Mouse (Mus musculus): ENCODE data around the gene Lgals1.

The Lgals1 gene

GRCm38 (mm10) chr15:78908982-78909381, 17.5 kb upstream of the Lgals1 start:
- DNase-seq (ENCODE audit: extremely low spot score): no peak

GRCm38 (mm10) chr15:78912040-78912439, 14.5 kb upstream of the Lgals1 start:
- no peak for DNase-seq (ENCODE audit: extremely low spot score)

DNA sequence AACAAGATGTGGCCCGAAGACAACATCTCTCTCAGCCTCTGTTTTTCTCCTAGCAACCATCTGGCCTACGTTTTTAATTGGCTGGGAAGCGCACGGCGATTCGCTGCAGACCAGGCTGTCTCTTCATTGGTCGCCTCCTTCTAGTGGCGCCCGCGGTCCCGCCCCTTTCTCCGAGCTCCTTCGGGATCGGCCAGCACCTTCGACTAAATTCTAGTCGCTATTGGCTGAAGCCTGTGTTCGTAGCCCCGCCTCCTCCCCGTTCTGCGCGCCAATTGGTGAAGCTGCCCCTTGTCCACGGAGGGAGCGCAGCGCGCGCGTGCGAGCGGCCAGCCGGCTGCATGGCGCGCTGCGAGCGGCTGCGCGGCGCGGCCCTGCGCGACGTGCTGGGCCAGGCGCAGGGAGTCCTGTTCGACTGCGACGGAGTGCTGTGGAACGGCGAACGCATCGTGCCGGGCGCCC, 12.9 kb upstream of the Lgals1 start, which contains the start of gene Pdxp:
TSS of gene Pdxp (plus strand) at position 288 of the 459 bp plus-strand sequence.
- peak; percentile 97 for DNase-seq (ENCODE audit: extremely low spot score)

GRCm38 (mm10) chr15:78914091-78914822, 12.3 kb upstream of the Lgals1 start:
- peak; percentile 51 for DNase-seq (ENCODE audit: extremely low spot score)

DNA sequence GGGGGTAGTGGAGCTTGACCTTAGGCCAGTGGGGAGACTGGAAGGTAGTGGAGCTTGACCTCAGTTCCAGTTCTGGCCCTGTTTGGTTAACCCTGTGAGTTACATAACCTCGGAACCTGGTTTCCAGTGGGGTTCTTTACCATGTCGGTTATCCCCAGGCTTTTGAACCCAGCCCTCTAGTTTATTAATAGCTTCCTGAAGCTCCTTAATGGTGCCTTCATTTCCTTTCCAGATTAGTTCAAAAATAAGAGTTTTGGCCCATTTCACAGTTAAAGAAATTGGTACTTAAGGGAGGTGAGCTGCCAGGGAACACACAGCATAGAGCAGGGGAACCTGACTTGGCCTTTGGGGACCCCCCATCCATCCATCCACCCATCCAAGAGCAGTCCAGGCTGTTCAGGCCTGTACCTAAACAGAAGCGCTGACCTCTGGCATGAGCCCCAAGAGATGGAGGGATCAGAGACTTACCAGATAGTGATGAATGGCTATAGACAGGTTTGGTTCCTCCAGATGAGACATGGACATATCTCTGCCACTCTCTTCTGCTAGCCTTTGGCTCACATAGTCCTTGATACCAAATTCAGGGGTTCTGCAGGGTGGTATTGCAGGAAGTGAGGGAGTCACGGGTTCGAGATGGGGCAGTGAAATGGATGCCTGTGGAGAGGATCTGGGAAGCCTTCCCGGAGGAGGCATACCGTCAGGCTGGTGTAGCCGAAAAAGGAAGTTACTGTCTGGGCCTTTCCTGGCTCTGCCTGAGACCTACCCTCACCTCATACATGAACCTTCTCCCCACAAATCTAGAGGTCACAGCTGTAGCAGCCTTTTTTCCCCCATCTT, 11.5 kb upstream of the Lgals1 start:
- DNase-seq (ENCODE audit: extremely low spot score): no peak

DNA sequence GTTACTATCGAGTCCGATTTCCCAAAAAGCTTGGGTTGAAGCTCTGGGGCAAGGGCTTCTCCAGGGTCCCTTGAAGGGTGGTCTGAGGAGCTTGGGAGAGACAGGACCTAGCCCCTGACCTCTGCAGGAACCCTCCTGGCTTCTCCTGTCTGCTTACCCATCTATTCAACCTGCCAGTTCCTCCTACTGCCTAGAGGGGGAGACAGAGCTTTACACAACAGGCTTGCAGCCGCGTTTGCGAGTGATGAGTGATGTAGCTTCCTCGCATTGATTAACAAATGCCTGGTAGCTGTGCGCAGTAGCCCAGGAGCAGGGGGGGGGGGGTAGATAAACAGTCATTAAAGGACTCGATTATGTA, 10.9 kb upstream of the Lgals1 start:
- peak; percentile 70 for DNase-seq (ENCODE audit: extremely low spot score)

DNA sequence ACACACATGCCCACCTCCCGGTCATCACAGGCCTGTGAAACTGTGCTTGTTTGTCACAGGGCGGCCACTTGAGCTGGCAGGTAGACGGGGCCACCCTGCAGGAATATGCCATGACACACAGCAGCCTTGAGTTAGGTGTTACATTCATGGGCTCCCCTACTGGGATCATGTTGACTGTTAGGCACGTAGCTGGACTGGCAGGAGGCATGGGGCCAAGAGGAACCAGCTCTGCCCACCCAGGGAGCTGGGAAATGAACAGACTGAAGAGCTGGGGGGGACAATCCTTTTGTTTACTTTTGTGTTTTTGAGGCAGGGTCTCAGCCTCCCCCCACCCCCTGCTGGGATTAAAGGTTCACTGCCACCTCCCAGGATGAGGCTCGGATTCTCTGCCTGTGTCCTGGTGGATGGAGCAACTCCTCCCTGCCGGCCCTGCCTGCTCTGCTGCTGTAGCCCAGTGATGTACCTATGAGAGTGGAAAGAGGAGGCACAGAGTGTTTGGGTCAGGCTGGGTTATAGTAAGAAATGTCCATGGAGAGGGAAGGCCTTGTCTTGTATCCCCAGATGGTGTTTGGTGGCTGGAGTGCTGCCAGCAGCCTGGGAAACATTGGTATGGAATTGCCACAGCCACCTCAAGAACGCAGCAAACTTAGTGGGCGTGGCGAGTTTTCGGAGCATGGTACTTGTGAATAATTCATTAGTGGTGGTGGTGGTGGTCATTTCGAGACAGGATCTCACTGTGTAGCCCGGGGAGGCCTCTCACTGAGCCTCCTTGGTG, 10.3 kb upstream of the Lgals1 start:
- no peak for DNase-seq (ENCODE audit: extremely low spot score)

DNA sequence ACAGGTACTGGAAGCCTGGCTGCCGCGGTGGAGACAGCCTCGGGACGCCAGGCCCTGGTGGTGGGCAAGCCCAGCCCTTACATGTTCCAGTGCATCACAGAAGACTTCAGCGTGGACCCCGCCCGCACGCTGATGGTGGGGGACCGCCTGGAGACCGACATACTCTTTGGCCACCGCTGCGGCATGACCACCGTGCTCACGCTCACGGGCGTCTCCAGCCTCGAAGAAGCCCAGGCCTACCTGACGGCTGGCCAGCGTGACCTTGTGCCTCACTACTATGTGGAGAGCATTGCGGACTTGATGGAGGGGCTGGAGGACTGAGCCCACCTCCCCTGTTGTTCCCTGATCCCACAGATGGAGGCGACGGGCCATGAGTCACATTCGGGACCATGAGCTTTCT, 8.4 kb upstream of the Lgals1 start:
- no peak for DNase-seq (ENCODE audit: extremely low spot score)

GRCm38 (mm10) chr15:78919914-78920313, 6.6 kb upstream of the Lgals1 start:
- DNase-seq (ENCODE audit: extremely low spot score): no peak

- no peak for DNase-seq (ENCODE audit: extremely low spot score)
Observed at GRCm38 (mm10) chr15:78922700-78923099, 3.8 kb upstream of the Lgals1 start.

GRCm38 (mm10) chr15:78923585-78923984, 2.9 kb upstream of the Lgals1 start:
- no peak for DNase-seq (ENCODE audit: extremely low spot score)

DNA sequence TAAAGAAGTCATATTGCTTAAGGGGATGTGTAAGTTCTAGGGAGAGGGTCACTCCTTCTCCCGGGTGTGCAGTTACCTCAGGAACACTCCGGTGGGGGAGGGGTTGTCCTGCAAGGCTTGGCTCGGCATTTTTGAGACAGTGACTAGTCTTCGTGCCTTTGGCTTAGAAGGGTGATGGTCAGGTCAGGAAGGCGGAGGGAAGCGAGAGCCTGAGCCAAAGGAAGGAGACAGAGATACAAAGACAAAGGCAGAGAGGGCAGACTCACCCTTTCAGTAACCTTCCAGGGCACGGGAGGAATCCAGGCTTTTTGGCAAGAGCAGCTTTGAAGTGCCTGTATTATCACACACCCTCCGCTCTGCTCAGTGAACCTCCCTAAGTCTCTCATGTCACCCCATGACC, 1.4 kb upstream of the Lgals1 start:
- no peak for DNase-seq (ENCODE audit: extremely low spot score)

GRCm38 (mm10) chr15:78927021-78927787, 679 bp downstream of the Lgals1 start:
- no peak for DNase-seq (ENCODE audit: extremely low spot score)

GRCm38 (mm10) chr15:78927788-78928457, 1.4 kb downstream of the Lgals1 start:
- peak; percentile 90 for DNase-seq (ENCODE audit: extremely low spot score)

DNA sequence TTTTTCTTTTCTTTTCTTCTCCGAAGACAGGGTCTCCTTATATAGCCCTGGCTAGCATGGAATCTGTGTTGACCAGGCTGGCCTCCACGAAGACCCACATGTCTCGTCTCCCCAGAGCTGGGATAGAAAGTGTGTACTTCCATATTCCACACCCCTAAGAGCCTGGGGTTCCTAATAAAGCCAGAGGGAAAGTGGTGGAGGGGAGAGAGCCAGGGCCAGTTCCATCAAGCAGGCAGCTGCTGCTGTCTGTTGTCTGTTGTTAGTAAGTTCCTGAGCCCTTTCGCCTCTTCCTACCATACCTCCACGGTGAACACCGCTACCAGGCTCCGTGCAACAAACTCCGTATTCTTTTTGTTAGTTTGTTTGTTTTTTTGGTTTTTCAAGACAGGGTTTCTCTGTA, 2.0 kb downstream of the Lgals1 start:
- DNase-seq (ENCODE audit: extremely low spot score): no peak

DNA sequence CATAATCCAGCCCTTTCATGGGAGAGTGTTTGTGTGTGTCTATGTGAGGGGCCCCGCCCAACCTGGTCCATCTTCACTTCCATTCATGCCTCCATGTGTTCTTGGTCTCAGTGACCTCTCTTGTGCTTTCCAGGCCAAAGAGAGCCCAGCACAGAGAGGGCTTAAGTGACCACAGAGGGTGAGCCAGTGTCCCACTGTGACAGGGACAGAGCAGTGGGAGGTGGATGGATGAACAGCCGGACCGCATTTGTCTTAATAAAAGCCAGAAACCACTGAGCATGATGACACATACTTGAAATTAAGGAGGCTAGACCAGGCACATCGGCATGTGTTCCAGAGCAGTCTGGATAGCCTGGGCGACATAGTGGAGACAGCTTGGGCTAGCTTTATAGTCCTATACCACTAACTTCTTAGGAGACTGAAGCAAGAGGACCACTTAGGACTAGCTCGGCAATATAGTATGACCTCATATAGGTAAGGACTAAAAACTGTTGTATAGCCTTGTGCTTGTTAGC, 3.7 kb downstream of the Lgals1 start:
- DNase-seq (ENCODE audit: extremely low spot score): no peak

GRCm38 (mm10) chr15:78930801-78931426, 4.4 kb downstream of the Lgals1 start:
- no peak for DNase-seq (ENCODE audit: extremely low spot score)

GRCm38 (mm10) chr15:78931577-78931976, 5.1 kb downstream of the Lgals1 start:
- no peak for DNase-seq (ENCODE audit: extremely low spot score)

DNA sequence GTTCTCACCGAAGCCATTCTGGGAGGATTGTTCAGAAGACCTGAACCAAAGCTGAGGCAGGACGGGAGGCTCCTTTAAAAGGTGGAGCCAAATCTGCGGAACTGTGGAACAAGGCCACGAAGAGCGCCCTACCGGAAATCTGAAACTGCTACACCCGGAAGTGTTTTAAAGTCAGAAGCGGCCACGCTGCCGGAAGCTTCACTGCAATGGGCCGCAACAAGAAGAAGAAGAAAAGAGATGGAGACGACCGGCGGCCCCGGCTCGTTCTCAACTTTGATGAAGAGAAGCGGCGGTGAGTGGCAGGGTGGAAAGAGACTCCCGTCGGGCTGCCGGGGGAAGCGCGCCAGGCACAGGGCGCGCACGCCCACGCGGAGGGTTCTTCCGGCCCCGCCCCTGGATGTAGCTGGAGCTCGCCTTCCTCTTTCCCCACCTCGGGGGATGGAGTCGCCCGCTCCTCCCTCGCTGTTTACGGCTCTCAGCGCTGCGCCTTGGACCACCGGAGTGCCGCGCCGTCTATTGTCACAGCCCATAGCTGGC, 8.3 kb downstream of the Lgals1 start, which contains the start of gene Nol12:
TSS of gene Nol12 (plus strand) at position 150 of the 537 bp plus-strand sequence.
- DNase-seq (ENCODE audit: extremely low spot score): peak; percentile 93

GRCm38 (mm10) chr15:78936403-78936802, 9.9 kb downstream of the Lgals1 start:
- DNase-seq (ENCODE audit: extremely low spot score): no peak

Measured in embryo, embryonic 9.5 days (tissue).